Mouse (Mus musculus) MEL (cell line): ENCODE measurements around the gene Prdm5.

Source experiments
- CTCF ChIP-seq, 3 experiments: IDR thresholded peaks in 2 of 3; conservative IDR thresholded peaks in 1 of 3; 2 replicates each; pipeline ENCODE4 v1.5.1; 2011 to 2012; ENCODE audit warnings: low read length in 3 of 3, low read depth in 2 of 3, mild to moderate bottlenecking in 2 of 3, improper control_type of control experiment in 1 of 3, inconsistent platforms in 1 of 3, mixed read lengths in 1 of 3, moderate library complexity in 1 of 3; ENCODE audit not compliant: control insufficient read depth in 1 of 3, insufficient read depth in 1 of 3, poor library complexity in 1 of 3, severe bottlenecking in 1 of 3
- ELF1 ChIP-seq: IDR thresholded peaks from 2 replicates; pipeline ENCODE4 v1.6.1; 2014; ENCODE audit warnings: low read depth, mild to moderate bottlenecking, inconsistent platforms, low read length, improper control_type of control experiment, moderate library complexity
- EP300 ChIP-seq, 2 experiments: IDR thresholded peaks; 2 replicates each; pipeline ENCODE4 v1.6.1; 2011; ENCODE audit warnings: improper control_type of control experiment in 2 of 2, low read length in 2 of 2, low read depth in 1 of 2, mild to moderate bottlenecking in 1 of 2
- MXI1 ChIP-seq: IDR thresholded peaks from 2 replicates; pipeline ENCODE4 v1.6.1; 2011; ENCODE audit warnings: mild to moderate bottlenecking, low read depth, low read length, improper control_type of control experiment
- NELFE ChIP-seq: IDR thresholded peaks from 2 replicates; pipeline ENCODE4 v1.6.1; 2011; ENCODE audit warnings: low read depth, low read length, improper control_type of control experiment
- TCF12 ChIP-seq: IDR thresholded peaks from 2 replicates; pipeline ENCODE4 v1.6.1; 2014; ENCODE audit warnings: low read depth, mild to moderate bottlenecking, inconsistent platforms, low read length, improper control_type of control experiment, moderate library complexity
- USF1 ChIP-seq: IDR thresholded peaks from 2 replicates; pipeline ENCODE4 v1.6.1; 2014; ENCODE audit warnings: low read depth, mild to moderate bottlenecking, inconsistent platforms, low read length, improper control_type of control experiment, moderate library complexity
- ZC3H11A ChIP-seq: IDR thresholded peaks from 2 replicates; pipeline ENCODE4 v1.6.1; 2012; ENCODE audit warnings: low read depth, mild to moderate bottlenecking, inconsistent platforms, low read length, improper control_type of control experiment

- TF ChIP-seq ELF1 (no peak), USF1 (no peak), ZC3H11A (no peak), CTCF (IDR thresholded peaks at IDR 0.05 in 2 of 3, conservative IDR thresholded peaks at IDR 0.05 in 1 of 3; ENCODE audit: control insufficient read depth in 1 of 3, insufficient read depth in 1 of 3, low read depth in 2 of 3, low read length in 3 of 3, poor library complexity in 1 of 3, severe bottlenecking in 1 of 3) (no peak), TCF12 (no peak), EP300 (IDR thresholded peaks at IDR 0.05; ENCODE audit: low read depth in 1 of 2, low read length in 2 of 2) (no peak), NELFE (no peak), MXI1 (no peak)
These were observed 85.4 kb downstream of the Prdm5 start for GRCm38 (mm10) chr6:65864233-65864632.
